Mouse (Mus musculus) spleen, postnatal 36 days (tissue): ENCODE measurements around the gene Snrpd3.
"Not testable (repeated sequence)": the region's sequence is repeated elsewhere in the genome, so short reads cannot be mapped to it uniquely, and the experiment has no call there.

ENCODE experiments used
- DNase-seq, 2 experiments: peaks; one replicate each; pipeline ENCODE4 v3.0.0; 2022; ENCODE audit warnings: low spot score in 2 of 2, mixed read lengths in 1 of 2

Gene Snrpd3

DNA sequence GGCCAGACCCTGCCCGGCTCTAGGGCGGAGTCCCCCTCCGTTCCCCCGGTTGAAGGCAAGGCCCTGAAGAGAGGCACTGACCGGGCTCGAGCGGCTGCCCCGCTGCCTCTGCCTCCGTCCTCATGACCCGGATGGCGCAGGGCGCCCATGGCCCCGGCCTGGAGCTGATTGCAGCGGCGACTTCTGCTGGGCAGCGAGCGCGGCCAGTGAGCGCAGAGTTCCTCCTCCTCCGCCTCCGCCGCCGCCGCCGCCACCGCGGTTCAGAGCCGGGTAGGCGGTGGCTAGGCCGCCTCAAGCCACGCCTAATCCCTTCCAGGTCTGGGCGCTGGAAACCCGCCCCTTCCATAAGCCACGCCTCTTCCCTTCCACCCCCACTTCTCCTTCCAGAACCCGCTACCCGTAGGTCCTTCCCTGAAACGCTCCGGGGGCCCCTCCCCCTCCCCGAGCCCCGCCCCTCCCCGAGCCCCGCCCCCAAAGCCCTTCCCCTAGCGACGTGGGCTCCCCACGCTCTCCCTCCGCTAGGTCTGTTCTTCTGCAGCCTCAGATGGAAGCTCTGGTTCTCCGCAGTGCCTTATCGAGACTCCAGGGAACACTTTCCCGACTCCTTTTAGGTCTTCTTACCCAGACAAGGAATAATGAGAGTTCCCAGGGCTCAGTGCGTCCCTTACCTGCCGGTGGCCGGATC lies at the start of gene Snrpd3:
Gene Snrpd3, plus strand, starts transcription at position 479 of the 685 bp plus-strand sequence.
- DNase-seq: peak; percentile 96

DNA sequence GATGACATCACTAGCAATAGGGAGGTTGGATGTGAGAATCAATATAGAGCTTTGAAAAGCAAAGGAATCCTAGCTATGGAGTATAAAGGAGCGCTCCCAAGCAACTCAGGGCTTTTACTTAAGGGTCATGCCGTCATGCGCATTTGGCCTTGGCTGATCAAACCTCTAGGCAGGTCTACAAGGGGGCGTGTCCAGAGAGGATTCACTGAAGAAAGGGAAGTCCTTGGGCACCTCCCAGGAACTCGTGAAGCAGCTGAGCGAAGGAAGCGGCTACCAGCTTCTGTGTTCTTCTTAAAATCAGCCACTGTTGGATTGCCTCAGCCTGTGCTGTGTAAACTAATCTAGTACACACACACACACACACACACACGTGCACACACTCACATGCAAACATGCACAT lies 43.9 kb upstream of the Snrpd3 start:
- peak; percentile 41 to 51 for DNase-seq

DNA sequence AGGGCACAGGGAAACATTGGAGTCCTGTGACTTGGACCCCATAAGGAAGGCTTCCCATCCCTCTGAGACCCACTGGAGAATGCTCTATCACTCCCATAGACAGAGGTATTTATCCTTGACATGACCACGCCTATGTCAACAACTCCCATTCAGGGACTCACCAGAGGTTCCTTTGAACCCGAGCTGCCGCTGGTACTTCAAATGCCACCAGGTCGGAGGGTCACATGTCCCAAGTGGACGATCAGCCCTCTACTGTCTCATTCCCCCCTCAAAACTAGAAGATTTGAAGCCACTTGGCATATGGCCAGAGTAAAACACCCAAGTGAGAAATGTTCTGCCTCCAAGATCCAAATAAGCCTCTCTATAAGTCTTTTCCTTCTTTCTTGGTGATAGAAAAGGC lies 42.8 kb upstream of the Snrpd3 start:
- DNase-seq: no peak

DNA sequence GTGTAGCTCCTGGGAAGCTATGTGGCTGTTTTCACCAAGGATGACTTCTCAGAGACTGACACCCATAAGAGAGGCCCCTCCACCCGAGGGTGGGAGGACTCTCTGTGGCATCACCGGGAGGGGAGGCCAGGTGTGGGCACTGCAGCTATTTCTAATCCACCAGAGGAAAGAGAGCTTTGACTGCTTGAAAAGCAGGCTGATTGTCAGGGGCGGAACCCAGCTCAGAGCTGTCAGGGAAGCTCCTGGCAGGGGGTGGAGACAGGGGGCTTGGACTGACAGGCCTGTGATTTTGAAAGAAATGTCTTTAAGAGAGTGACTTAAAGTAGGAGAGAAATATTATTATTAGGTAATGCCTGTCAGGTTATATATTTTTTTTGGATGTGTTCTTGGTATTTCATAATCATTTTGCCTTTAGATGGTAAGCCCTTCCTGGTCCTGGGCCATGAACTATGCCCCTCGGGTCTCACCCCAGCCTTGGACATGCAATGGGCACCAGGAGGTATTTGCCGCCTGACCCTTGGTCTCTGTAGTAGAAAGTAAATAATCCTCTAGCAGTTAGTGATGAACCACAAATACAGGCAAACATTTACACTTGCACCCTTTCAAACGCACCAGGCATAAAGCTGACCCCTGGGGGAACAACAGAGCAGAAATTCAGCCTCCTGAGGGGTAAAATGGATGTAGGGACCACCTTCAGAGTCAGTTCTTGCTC lies 42.1 kb upstream of the Snrpd3 start:
- DNase-seq: not testable (repeated sequence)

DNA sequence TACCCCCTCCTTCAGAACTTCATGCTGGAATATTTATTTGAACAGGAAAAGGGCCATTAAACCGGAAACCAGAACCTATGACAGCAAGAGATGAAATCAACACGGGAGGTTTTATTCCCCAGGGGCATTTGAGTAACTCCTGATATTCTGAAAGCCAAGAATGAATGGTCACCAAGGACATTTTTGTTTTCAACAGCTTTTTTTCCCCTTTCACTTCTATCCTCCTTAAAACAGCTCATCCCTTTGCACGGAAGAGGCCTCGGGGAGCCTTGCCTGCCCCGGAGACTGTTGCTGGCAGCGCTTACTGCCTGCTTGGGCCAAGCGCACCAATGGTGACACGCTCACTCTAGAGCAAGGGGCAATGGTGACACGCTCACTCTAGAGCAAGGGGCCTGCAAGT lies 40.3 kb upstream of the Snrpd3 start:
- no peak for DNase-seq

DNA sequence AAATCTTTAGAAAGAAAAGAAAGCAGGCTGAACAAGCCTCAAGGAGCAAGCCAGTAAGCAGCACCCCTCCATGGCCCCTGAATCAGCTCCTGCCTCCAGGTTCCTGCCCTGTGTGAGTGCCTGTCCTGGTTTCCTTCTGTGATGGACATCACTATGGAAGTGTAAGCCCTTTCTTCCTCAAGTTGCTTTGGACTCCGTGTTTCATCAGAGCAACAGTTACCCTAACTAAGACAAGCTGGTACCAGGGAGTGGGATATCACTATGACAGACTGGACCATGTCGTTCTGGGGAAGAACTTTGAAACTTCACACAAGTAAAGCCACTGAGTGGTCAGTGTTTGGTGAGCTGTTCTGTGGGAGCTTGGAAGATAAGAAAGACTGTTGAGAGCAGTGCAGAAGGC lies 37.4 kb upstream of the Snrpd3 start:
- DNase-seq: no peak

DNA sequence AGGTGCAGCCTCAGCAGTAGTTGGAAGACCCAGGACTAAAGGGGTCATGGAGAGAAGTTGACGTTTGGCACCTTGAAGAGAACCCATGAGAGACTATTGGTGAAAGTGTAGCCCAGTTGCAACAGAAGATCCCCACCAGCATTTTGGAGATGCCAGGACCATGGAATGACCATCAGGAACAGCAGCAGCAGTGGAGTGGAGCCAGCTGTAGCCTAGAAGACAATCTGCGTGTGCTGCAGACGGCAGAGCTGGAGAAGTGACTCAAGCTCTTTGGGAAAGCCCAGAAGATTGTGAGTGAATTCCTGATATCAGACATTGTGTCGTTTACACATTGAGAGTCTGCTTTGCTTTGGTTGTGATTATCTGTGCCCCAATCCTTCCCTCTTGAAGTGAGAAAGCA lies 35.6 kb upstream of the Snrpd3 start:
- DNase-seq: no peak

DNA sequence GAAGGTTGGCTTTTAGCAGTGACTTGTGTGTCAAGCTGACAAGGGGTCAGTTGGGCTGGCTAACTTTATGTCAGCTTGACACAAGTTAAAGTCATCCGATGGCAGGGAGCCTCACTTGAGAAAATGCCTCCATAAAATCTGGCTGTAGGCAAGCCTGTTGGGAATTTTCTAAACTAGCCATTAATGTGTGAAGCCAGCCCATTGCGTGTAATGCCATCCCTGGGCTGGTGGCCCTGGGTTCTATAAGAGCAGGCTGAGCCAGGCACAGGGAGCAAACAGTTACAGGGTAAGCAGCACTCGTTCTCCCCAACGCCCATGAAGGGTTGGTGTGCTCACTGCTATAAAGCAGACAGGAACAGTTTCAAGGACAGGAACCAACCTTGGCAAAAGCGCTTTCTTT lies 35.1 kb upstream of the Snrpd3 start:
- no peak for DNase-seq

DNA sequence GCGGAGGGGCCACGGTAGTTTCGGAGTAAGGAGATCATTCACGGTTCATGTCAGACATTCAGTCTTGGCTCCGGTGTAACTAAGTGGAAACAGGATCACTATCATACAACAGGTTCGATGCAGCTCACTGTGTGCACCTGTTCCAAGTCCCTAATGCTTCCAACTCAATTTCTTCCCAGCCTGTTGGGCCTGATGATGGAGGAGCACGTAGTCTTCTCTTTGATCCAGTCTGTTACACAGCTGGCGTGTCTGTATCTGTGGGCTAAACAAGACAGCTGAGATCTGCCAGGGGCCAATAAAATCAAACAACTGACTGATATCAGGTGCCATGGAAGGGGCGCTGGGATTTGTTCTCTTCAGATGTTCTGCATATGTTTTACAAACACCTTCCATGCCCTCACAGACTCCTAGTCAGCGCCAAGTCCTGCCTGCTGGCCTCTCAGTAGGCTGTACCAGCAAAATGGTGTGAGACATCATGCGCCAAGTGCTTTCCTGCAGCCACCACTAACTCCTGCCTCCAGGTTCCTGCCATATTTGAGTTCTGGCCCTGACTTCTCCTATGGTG lies 34.4 kb upstream of the Snrpd3 start:
- no peak for DNase-seq

DNA sequence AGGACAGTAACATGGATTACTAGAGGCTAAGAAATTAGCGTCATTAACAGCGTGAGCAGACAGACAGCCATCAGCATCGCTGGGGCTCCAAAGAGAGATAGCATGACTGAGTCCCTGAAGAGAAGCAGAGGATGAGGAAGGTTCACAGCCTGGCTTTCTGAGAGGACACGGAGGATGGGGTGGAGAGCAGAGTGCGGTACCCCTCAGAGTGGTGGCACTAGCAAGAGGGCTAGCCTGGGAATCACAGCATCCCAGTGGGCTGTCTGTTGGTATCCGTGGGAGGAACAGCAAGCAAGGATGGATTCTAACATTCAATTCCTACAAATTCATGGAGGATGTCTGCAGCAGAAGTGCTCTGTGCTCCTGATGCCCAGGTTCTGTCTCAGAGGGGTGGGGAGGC lies 33.3 kb upstream of the Snrpd3 start:
- DNase-seq: no peak

DNA sequence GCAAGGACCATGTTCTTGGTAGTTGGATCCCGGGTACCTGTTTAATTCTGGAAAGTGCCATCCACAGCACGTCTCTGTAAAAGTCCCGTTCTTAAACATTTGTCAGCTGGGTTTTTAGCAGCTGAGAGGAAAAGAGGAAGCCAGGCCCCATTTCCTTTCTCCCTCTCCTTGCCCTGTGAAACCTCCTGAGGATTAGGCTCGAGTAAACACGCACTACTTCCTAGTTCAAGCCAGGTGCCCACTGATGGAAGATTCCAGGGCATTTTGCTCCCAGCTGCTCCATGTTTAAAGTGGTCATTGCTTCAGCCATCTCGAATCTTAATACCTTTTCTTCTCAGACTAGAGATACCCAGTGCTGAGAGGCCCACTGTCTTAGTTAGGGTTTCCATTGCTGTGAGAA lies 32.6 kb upstream of the Snrpd3 start:
- DNase-seq: no peak

DNA sequence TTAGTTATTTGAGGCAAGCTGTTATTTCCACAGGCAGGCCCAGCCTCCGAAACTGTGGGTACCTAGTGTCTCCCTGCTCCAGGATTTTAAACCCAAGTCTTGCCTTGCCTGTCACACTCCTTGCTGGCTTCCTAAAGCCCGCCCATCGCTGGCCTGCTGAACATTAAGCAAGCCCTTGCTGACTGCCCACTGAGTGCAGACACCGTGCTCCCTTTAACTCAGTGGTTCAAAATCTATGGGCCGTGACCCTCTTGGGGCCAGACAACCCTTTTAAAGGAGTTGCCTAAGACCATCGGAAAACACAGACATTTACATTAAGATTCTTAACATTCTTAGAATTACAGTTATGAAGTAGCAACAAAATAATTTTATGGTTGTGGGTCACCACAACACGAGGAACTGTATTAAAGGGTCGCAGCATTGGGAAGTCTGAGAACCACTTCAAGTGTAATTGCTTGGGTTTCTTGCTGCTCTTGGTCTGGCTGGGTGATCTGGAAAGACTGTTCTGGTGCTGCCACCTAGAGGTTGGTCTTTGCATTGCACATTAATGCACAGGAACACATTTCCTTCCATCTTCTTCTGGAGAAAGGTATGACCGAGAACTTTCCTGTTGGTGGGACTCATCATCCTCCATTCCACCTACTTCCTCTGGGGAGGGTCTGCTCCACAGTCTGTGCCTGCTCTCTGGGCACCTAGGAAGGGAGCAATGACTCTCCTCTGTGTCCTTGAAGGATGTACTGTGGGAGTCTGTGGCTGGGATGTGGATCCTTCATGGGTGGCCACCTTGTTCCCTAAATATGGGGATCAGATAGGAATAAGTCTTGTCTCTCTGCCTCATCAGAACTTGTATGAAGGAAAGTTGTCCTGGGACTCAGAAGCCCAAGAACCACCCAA lies 31.0 kb upstream of the Snrpd3 start:
- peak; percentile 68 to 76 for DNase-seq

DNA sequence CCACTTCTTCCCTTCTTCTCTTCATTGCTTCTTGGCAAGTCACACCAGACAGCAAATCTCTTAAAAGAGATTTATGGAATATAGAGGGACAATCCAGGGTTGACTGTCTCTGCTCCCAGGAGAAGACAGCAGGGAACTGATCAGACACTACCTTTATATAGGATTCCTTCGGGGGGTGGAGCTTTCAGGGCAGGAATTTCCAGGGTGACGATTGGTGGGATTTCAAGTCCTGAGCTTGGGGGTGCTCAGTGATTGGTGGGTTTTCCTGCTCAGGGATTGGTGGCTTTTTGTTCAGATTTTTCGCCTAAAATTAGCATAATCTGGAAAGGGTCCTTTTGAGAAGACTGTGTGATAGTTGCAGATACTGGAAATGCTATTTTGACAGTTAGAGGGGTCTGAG lies 30.2 kb upstream of the Snrpd3 start:
- DNase-seq: no peak

DNA sequence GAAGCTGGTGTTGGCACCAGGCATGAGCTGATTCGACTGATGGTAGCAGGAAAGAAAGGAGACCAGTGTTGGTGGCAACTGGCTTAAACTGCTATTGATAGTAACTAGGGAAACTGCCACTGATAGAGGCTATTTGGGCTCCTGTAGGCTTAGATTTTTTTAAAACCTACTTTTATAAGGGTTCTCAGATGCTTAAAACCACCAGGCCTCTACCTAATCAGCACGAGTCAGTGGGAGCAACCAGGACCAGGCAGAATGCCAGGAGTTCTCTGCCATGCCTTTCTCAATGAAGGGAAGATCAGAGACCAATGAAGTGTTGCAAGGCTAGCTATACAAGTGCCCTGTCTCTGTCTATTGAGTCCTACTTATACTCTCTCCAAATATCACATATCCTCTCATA lies 27.8 kb upstream of the Snrpd3 start:
- DNase-seq: no peak

DNA sequence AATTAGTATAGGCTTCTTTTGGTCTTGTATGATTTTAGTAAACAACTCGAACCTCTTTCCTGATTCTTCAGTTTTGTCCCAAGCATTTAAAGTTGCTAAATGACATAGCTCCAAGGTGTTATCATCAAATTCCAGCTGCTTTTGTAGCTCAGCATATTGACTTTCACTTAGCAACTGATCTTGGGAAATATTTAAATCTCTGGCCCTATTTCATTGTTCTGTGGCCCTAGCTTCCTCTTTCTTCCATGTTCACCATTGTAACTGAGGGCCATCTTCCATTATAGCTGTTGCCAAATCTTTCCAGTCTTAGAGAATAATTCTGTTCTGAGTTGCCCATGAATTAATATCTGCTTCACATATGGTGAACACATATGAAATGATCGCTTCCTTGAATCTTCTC lies 26.6 kb upstream of the Snrpd3 start:
- DNase-seq: no peak

DNA sequence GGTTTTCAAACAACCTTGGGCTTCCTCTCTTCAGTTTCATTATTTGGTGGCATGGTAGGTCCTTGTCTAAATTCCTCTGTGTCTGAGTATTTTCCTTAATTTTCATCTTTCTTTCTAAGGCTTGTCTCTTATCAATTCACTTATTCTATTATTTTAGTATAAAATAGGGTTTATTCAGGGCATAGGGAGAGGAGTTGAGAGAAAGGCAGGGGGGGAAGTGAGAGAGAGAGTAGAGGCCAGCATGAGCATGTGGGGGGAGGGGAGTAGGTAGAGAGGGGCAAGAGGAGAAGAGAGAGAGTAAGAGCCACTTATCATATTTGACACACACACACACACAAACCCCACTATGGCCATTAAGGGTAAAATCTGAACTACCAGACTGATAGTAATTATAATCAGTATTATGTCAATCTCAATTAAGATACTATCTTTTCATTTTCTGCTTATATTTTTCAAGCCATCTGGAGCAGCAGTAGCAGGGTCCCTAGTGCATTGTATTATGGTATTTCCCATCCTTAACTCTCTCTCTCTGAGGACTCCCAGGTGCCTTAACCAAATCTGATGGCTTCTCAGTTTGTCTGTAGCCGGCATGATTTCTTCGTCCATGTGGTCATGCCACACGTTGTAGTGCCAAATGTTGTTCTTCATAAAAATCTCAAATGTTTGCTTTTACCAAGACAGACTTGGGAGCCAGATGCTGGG lies 26.0 kb upstream of the Snrpd3 start:
- no peak for DNase-seq

DNA sequence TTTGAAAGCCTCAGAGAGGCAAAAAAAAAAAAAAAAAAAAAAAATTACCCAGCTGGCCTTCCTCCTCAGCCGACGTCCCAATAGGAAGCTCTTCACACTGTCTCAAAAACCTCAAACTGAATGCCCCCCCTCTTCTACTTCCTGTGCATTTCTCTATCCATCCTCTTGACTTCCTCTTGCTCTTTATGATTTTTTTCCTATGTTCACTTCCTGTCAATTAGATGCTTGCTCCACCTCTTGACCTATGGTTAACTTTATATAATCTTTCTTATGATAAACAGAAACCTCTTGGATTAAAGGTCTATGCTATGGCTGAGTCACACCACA lies 25.5 kb upstream of the Snrpd3 start:
- DNase-seq: peak; percentile 51 to 61

DNA sequence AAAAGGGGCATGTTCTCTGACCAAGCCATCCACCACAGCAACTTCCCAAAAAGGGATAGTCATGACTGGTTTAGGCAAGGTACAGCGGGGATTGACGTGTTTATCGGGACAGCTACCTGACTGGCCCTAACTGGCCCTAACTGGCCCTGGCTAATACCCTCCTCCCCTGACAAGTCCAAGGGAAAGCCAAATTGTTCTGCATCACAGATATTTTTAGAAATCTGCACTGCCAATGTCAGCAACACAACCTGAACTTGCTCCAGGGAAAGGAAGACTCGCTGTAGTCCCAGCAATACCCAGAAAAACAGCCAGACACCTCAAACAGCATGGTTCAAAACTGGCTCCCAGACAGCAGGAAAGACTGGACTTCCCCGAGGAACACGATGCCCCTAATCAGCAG lies 22.0 kb upstream of the Snrpd3 start:
- no peak for DNase-seq

DNA sequence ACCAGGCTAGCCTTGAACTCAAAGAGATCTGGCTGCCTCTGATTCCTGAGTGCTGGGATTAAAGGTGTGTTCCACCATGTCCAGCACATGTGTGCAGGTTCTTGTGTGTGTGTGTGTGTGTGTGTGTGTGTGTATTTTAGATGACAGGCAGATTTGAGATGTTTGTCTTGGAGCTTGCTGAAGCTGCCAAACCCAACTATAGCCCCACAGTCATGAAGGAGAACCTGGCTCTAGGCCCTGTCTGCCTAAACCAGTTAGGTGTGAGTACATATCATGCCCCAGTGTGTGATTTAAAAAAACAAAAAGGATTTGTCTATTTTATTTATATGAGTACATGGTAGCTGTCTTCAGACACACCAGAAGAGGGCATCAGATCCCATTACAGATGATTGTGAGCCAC lies 21.4 kb upstream of the Snrpd3 start:
- DNase-seq: no peak

DNA sequence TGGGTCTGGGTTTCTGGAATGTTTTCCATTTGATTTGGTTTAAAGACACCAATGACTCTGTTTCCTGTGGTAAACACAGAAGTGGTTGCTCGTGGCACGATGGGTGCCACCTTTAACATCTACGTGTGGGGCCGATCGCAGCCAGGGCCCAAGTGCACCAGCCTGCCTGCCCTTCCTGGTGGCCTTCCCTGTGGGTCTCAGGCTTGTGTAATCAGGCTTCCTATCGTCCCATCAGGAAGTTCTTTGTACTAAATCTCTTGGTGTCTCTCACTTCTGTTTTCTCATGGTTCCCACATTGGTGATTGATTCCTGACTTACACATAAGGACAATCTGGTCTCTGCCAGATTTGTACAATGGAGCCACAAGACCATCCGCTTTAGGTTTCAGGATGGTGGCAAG lies 18.1 kb upstream of the Snrpd3 start:
- DNase-seq: not testable (repeated sequence)

DNA sequence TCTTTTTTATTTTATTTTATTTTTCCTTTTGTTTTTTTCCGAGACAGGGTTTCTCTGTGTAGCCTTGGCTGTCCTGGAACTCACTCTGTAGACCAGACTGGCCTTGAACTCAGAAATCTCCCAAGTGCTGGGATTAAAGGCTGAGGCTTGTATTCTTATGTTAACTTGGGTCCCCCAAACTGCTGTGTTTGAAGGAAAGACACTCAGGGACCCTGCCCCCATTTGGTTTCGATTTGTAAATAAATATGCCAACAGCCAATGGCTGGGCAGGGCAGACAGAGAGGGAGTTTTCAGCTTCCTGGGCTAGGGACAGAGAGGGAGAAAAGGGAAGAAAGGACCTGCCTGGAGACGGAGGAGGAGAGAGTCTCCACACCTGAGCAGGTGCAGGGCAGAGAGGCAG lies 17.6 kb upstream of the Snrpd3 start:
- no peak for DNase-seq

DNA sequence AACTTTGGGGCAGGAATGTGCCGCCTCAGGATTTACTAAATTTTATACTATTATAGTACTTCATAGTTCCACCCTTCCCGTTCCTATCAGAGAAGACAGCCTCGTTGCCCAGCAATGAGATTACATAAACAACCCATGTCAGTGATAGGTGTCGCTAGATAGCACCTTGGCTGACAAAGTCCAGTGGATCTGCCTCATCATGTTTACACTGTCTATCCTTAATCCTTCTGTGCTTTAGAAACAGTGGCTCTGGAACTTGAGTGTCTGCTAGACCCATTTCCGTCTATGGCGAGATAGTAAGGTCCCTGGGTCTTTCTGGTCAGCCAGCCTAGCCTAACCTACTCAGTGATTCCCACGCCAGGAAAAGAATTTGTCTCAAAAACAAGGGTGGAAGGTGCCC lies 17.0 kb upstream of the Snrpd3 start:
- DNase-seq: no peak
